Mouse (Mus musculus) intestine, embryonic 15.5 days (tissue): ENCODE measurements around the gene Akna. TPM values are rescaled to one million over a fixed set of nuclear protein-coding genes. Genes with fewer than 3 reads are reported as not detected.
A peak's percentile ranks its signal among the peaks of the same experiment; 100 is the strongest.

Source experiments
- ATAC-seq: fragments of 200-750 bp; cut with Nextera tagmentation; 2 replicates; pipeline ENCODE4 v1.8.0; 2017; ENCODE audit warnings: moderate TSS enrichment, moderate library complexity
- H3K27ac ChIP-seq: fragments of 300-500 bp; sonication (generic); 2 replicates; pipeline ENCODE4 v1.5.1; 2015; ENCODE audit warnings: mild to moderate bottlenecking, inconsistent platforms
- H3K27me3 ChIP-seq: fragments of 300-500 bp; sonication (generic); replicated peaks from 2 replicates; pipeline ENCODE4 v1.6.1; 2015; ENCODE audit warnings: inconsistent platforms
- H3K36me3 ChIP-seq: fragments of 300-500 bp; sonication (generic); 2 replicates; pipeline ENCODE4 v1.6.1; 2015; ENCODE audit warnings: inconsistent platforms
- H3K4me1 ChIP-seq: fragments of 300-500 bp; sonication (generic); replicated peaks from 2 replicates; pipeline ENCODE4 v1.6.1; 2015; ENCODE audit warnings: inconsistent platforms
- H3K4me2 ChIP-seq: fragments of 300-500 bp; sonication (generic); replicated peaks from 2 replicates; pipeline ENCODE4 v1.6.1; 2015; ENCODE audit warnings: mild to moderate bottlenecking, inconsistent platforms
- H3K4me3 ChIP-seq: fragments of 300-500 bp; sonication (generic); replicated peaks from 2 replicates; pipeline ENCODE4 v1.5.1; 2015; ENCODE audit warnings: inconsistent platforms
- H3K9ac ChIP-seq: fragments of 300-500 bp; sonication (generic); 2 replicates; pipeline ENCODE4 v1.6.1; 2015; ENCODE audit warnings: inconsistent platforms
- H3K9me3 ChIP-seq: fragments of 300-500 bp; sonication (generic); 2 replicates; pipeline ENCODE4 v1.6.1; 2016; ENCODE audit warnings: inconsistent platforms
- WGBS: fragments of 180-500 bp; shearing (Covaris S2); methylation state at CpG from one replicate; pipeline ENCODE4 v1.1.7; 2015; 5-methylcytosine and 5-hydroxymethylcytosine counted together
- polyA plus RNA-seq: library from polyadenylated mRNA; unstranded; fragments of >200 nt; fragmentation: Nextera tagmentation; extraction: Ambion mirVana; gene quantifications from 2 replicates; pipeline ENCODE4 v1.2.1, GENCODE M21; 2015

The Akna gene
- polyA plus RNA-seq, 1 experiment from 2014 or later = 5.6 TPM

DNA sequence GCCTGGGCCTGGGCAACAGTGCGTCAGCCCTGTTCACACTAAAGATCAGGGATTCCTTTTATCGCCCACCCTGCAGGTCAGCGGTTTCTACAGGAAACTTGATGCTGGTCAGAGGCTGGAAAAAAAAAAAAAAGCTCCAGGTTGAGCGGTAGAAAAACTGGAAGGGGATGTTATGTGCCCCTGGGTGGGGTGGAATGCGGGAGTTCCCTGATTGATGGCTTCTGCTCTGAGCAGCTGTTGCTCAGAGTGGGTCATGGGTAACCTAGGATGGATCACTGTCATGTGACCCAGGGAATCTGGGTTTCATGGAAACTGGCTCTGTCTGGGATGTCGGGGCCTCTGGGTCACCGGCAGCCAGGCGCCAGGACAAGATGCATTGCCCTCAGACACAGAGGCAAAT, 23.2 kb upstream of the Akna start:
- ATAC-seq = no peak
- Histone ChIP-seq H3K9ac (no peak overlapping the region), H3K4me3 (no peak overlapping the region), H3K27me3 (no peaks in the 10 kb centered on the region), H3K4me1 (no peaks in the 10 kb centered on the region), H3K9me3 (no peaks in the 10 kb centered on the region), H3K4me2 (no peak overlapping the region), H3K27ac (no peak overlapping the region), H3K36me3 (no peaks in the 10 kb centered on the region)
- 54% methylated on average over 8 of the region's 8 CpGs for WGBS

DNA sequence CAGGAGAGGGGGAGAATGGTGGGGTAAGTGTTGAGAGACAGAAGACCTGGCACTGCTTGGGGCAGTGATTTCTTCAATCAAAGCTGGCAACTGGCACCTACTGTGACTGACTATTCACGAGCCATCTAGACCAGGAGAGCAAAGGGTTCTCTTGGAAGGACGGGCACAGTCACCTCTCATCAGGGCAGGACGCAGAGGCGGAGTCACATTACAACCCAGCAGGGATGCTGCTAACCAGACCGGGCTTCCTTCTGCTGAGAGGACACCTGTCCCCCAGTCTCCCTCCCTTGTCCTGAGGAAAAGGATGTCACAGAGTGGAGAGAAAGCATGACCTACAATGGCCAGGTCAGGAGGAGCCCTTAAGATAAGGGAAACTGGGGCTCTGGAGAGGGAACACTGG, 20.7 kb upstream of the Akna start:
- Histone ChIP-seq H3K4me2 (no peak overlapping the region), H3K4me3 (no peak overlapping the region), H3K27me3 (no peaks in the 10 kb centered on the region), H3K27ac (no peak overlapping the region), H3K4me1 (peaks cover 4% of the 10 kb centered on the region; the same call in 1 of the 2 replicates), H3K9me3 (no peaks in the 10 kb centered on the region), H3K9ac (no peak overlapping the region), H3K36me3 (no peaks in the 10 kb centered on the region)
- ATAC-seq = no peak
- 45% methylated on average over 5 of the region's 5 CpGs for WGBS

DNA sequence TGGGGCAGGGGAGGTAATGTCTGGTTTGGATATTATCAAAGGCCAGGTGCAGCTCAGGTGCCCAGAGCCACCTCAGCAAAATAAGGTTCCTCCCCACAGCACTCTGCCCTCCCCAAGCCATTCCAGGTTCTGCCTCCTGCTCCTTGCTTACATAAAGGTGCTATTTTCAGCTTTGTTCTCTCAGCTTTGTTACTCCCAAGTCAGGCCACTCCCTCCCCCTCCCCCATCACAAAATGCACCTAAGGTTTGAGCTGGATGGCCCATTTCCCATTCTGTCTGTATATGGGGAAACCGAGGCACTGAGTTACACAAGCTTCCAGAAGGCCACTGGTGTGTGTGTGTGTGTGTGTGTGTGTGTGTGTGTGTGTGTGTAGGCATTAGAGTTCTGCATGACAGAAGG, 20.1 kb upstream of the Akna start:
- Histone ChIP-seq H3K4me1 (peaks cover 4% of the 10 kb centered on the region; the same call in 1 of the 2 replicates), H3K9ac (no peak overlapping the region), H3K4me3 (no peak overlapping the region), H3K27ac (no peak overlapping the region), H3K36me3 (no peaks in the 10 kb centered on the region), H3K27me3 (no peaks in the 10 kb centered on the region), H3K9me3 (no peaks in the 10 kb centered on the region), H3K4me2 (no peak overlapping the region)
- WGBS = 63% methylated on average over 1 of the region's 1 CpGs
- ATAC-seq = no peak

DNA sequence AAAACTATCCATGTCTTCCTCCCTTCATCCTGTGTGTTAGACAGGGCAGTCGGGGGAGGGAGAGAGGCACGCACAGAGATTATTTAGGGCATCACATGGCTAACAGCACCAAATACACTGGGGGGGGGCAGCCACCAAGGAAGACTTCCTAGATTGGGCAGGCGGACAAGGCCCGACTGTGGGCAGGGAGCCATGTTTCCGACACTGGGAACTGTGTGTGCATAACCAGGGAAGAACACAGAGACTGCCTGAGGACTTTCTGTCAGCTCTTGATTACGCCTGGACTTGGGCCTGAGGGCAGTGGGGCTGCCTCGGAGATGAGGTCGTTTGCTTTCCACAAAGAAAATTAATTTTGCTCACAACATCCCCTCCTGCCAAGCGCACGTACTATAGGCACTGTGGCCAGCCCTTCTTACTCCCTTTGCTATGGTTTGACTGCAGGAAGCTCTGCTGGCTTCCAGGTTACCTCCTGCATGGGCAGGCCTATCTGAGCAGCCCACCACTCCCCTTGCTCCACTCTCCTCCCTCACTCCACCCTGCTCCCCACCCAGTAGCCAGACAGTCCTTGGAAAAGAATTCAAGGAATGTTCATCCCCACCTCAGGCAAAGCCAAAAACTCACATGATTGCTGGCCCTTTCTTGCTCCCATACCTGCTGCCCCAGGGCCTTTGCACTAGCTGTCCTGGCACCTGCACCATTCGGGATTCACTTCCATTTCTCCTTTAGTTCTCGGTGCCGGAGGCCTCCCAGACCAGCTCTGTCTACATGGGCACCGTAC, 17.2 kb upstream of the Akna start:
- Histone ChIP-seq H3K36me3 (no peaks in the 10 kb centered on the region), H3K27ac (no peak overlapping the region), H3K4me3 (no peak overlapping the region), H3K9ac (no peak overlapping the region), H3K4me2 (no peak overlapping the region), H3K4me1 (peaks cover 6% of the 10 kb centered on the region; the same call in 1 of the 2 replicates), H3K9me3 (no peaks in the 10 kb centered on the region), H3K27me3 (no peaks in the 10 kb centered on the region)
- WGBS = 61% methylated on average over 14 of the region's 14 CpGs
- ATAC-seq = no peak

DNA sequence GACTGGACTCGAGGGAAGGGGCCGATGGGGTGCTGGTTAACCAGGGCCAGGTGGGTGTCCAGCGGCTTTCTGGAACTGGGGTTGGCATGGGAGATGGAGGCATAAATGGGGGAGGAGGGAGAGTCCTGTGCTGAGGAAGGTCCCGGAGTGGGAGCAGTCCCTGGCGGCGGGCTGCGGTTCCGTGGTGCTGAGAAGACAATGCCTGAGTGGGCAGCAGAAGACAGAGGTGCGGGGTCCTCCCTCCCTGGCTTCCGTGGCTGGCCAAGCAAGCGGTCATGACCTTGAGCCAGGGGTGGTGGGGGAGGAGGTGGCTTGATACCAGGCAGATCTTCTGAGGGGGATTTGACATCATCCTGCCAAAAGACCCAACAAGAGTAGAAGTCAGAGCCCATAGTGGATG, 15.1 kb upstream of the Akna start:
- no peaks in the 10 kb centered on the region for H3K9me3 ChIP-seq
- H3K4me3 ChIP-seq = no peak overlapping the region
- H3K4me2 ChIP-seq = no peak overlapping the region
- 81% methylated on average over 11 of the region's 11 CpGs for WGBS
- no peak overlapping the region for H3K27ac ChIP-seq
- peaks cover 6% of the 10 kb centered on the region; the same call in 1 of the 2 replicates for H3K4me1 ChIP-seq
- H3K27me3 ChIP-seq = no peaks in the 10 kb centered on the region
- H3K9ac ChIP-seq = no peak overlapping the region
- H3K36me3 ChIP-seq = no peaks in the 10 kb centered on the region
- ATAC-seq = no peak

DNA sequence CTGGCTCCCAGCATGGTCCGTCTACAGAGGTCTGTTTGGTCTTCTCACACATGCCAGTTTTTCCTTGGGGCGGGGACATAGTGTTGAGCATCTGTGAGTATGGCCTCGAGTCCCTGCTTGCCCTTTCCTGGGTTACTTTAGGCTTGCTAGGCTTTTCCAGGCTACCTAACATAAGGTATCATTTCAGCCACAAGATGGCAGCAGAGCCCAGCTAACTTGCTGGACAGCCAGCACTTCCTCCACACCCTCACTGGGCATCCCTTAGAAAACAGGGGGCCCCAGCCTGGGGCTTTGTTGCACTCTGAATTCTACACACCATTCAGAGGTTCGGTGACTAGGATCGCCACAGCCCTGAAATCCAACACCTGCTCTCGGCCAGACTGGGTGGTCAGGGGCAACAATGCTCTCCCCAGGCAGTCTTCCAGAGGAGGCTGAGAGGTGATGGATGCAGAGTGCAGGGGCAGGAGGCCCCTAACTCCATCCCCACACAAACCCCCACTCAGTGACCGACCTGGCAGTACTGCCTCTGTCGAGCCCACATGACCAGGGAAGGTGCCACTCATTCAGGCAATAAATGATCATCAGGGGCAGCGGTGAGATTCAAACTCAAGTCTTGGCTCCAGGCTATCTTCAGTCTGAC, 14.3 kb upstream of the Akna start:
- ATAC-seq = peak; percentile 70

DNA sequence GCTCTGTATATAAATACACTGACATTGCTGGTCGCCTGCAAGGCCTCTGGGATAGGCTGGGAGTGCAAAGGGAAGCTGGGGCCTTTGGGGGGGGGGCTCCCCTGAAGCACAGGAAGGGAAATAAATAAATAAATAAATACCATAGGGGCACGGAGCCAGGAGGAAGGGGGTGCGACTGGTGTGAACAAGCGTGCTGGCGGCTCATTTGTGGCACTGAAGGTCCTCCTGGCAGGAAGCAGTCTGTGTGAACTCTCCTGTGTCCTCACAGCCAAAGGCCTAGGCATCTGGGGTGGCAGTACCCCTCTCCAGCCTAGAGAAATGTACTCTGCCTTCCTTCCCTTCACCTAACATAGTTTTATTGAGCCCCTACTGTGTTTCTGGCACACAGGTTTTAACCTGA, 11.8 kb upstream of the Akna start:
- Histone ChIP-seq H3K36me3 (no peaks in the 10 kb centered on the region), H3K4me2 (no peak overlapping the region), H3K9me3 (no peaks in the 10 kb centered on the region), H3K27me3 (no peaks in the 10 kb centered on the region), H3K4me1 (peaks cover 6% of the 10 kb centered on the region), H3K9ac (no peak overlapping the region), H3K4me3 (no peak overlapping the region), H3K27ac (no peak overlapping the region)
- ATAC-seq = no peak
- 76% methylated on average over 5 of the region's 5 CpGs for WGBS

More for the DNA sequence above, 14.3 kb upstream of the Akna start:
- H3K36me3 ChIP-seq = no peaks in the 10 kb centered on the region
- no peak overlapping the region for H3K9ac ChIP-seq
- no peak overlapping the region for H3K4me2 ChIP-seq
- WGBS = 24% methylated on average over 9 of the region's 9 CpGs
- H3K4me3 ChIP-seq = no peak overlapping the region
- H3K27me3 ChIP-seq = no peaks in the 10 kb centered on the region
- H3K4me1 ChIP-seq = peaks cover 6% of the 10 kb centered on the region; the same call in 1 of the 2 replicates
- H3K9me3 ChIP-seq = no peaks in the 10 kb centered on the region
- no peak overlapping the region for H3K27ac ChIP-seq

DNA sequence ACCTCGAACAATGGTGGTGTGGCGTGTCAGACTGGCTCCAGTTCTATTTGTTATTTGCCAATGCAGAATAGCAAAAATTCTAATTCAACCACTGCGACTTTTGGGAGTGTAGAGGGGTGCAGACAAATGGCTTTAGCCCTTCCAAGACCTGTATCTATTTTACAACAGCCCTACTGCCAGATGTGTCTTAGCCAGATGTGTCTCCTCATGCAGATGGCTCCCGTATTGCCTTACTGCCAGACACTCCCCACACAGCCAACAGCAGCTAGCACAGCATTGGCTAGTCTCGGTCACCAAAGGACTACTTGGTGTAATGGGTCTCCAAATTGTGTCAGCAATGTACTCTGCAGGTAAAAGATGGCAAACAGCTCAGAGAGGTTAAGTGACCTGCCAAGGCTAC, 8.1 kb upstream of the Akna start:
- Histone ChIP-seq H3K36me3 (no peaks in the 10 kb centered on the region), H3K27ac (no peak overlapping the region), H3K4me2 (no peak overlapping the region), H3K9me3 (no peaks in the 10 kb centered on the region), H3K27me3 (no peaks in the 10 kb centered on the region), H3K9ac (no peak overlapping the region), H3K4me1 (peaks cover 24% of the 10 kb centered on the region), H3K4me3 (no peak overlapping the region)
- WGBS = 55% methylated on average over 5 of the region's 5 CpGs
- no peak for ATAC-seq

DNA sequence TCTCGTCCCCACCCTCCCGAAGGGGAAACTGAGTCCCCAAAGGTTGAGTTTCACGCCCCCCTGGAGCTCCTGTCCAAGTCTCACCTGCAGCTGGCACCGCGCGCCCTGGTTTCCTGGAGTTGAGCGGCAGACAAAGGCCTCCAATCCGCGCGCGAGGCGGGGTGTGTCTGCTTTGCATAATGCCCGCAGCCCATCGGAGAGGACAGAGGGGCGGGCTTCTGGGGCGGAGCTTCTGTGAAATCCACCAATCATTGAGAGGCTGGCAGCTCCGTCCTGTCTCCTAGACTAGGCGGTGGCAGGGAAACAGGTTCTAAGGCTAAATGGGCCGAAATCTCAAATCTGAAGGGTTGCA, 7.4 kb upstream of the Akna start:
- Histone ChIP-seq H3K9me3 (no peaks in the 10 kb centered on the region), H3K4me1 (peaks cover 27% of the 10 kb centered on the region), H3K4me2 (peak overlapping the region; percentile 98), H3K9ac (peak overlapping the region; percentile 39), H3K36me3 (no peaks in the 10 kb centered on the region), H3K4me3 (peak overlapping the region; percentile 66), H3K27ac (peak overlapping the region; percentile 56; the same call in 1 of the 2 replicates), H3K27me3 (no peaks in the 10 kb centered on the region)
- 0% methylated on average over 19 of the region's 19 CpGs for WGBS
- peak; percentile 94 for ATAC-seq

DNA sequence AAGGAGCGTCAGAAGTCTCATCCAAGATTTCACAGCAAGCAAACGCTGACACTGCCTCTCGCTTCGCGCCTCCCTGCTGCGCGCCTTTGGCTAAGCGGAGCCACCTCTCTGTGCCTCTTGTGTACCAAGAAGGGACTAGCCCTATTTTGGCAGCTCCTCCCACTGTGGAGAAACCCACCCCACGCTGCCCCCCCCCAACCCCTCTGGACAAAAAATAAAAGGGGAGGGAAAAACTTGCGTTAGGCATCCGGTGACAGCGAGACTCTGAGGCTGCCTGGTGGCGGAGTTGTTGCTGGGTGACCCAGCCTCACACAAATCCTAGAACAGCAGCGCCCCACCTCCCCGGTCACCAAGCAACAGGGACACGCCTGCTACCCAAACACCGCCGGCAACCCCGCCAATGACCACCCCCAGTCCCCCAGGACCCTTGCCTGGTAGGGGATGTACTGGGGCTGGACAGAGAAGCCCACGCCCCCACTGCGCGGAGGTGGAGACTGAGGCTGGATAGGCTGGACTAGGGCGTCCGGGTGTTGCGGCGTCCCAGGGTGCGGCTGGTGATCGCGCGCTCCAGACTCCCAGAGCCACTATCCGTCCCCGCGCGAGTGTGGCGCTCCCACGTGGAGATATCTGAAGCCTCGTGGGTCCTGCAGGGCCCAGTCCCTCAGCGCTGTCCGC, 6.9 kb upstream of the Akna start:
- H3K27ac ChIP-seq = peak overlapping the region; percentile 56; the same call in 1 of the 2 replicates

DNA sequence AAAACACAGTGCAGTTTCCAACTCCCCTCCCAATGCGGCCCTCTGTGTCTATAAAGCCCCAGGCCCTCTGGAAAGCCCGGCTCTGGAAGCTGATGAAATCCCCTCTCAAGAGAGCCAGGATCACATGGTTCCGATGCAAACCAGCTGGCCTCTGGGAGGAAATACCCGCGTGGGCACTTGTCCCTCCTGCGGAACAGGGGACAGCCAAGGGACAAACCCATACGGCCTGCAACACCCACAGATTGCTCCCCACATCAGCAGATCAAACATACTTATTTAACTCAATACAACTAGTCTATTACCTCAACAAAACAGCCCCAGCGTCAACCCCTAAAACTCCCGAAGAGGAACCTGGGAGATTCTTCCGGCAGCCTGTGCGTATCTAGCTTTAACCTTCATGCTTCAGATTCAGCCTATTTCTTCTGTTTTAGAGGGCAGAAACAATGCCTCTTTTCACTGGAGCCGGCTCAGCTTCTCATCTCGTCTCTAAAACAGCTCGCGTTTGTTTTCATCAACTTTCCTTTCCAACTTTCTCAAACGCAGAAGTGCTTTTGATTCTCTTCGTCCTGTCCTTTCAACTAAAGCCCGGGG, 6.3 kb upstream of the Akna start:
- no peak overlapping the region; the same call in 1 of the 2 replicates for H3K27ac ChIP-seq

More for the DNA sequence above, 6.9 kb upstream of the Akna start:
- under 1% methylated on average over 39 of the region's 39 CpGs for WGBS
- Histone ChIP-seq H3K27me3 (no peaks in the 10 kb centered on the region), H3K36me3 (no peaks in the 10 kb centered on the region), H3K4me1 (peaks cover 32% of the 10 kb centered on the region), H3K9ac (peak overlapping the region; percentile 39), H3K4me2 (peak overlapping the region; percentile 98), H3K4me3 (peak overlapping the region; percentile 66), H3K9me3 (no peaks in the 10 kb centered on the region)
- ATAC-seq = peak; percentile 86

DNA sequence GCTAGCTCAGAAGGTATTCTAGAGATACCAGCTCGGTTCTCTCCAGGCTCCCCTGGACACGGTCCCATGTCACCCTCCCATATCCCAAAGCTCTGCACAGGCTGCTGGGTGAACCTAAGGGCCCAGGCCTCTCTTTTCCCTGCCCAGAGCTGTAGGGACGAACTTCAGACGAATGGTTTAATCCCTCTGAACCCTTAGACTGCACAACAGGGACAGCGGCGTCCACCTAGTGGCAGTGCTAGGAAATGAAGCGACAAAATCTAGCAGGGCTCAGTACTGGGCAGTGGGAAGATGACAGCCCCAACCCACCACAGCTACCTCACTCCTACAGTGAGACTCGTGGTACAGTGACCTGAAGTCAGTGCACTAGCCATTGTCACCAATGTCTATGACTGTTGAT, 5.5 kb upstream of the Akna start:
- Histone ChIP-seq H3K9ac (no peak overlapping the region; the same call in 1 of the 2 replicates), H3K27ac (no peak overlapping the region)

More for the DNA sequence above, 6.3 kb upstream of the Akna start:
- no peaks in the 10 kb centered on the region for H3K27me3 ChIP-seq
- H3K4me1 ChIP-seq = peaks cover 38% of the 10 kb centered on the region
- peak overlapping the region; percentile 98 for H3K4me2 ChIP-seq
- H3K9ac ChIP-seq = peak overlapping the region; percentile 39; the same call in 1 of the 2 replicates
- no peaks in the 10 kb centered on the region for H3K36me3 ChIP-seq
- 3% methylated on average over 18 of the region's 18 CpGs for WGBS
- no peaks in the 10 kb centered on the region for H3K9me3 ChIP-seq
- ATAC-seq = no peak
- peak overlapping the region; percentile 66 for H3K4me3 ChIP-seq

More for the DNA sequence above, 5.5 kb upstream of the Akna start:
- 10% methylated on average over 8 of the region's 8 CpGs for WGBS
- no peaks in the 10 kb centered on the region for H3K9me3 ChIP-seq
- H3K4me2 ChIP-seq = peak overlapping the region; percentile 98; the same call in 1 of the 2 replicates
- H3K4me3 ChIP-seq = no peak overlapping the region
- ATAC-seq = peak; percentile 32
- H3K27me3 ChIP-seq = no peaks in the 10 kb centered on the region
- H3K4me1 ChIP-seq = peaks cover 46% of the 10 kb centered on the region
- no peaks in the 10 kb centered on the region for H3K36me3 ChIP-seq
